Mouse (Mus musculus) C2C12 (cell line): ENCODE measurements around the gene Zmpste24. TPM values are rescaled to one million over a fixed set of nuclear protein-coding genes. Genes with fewer than 3 reads are reported as not detected.

Experiments
- H3K27me3 ChIP-seq: one replicate; pipeline ENCODE4 v1.6.1; 2011; ENCODE audit not compliant: control insufficient read depth, insufficient read depth, insufficient read length
- H3K36me3 ChIP-seq: one replicate; pipeline ENCODE4 v1.6.1; 2011; ENCODE audit not compliant: control insufficient read depth, insufficient read depth
- H3K4me3 ChIP-seq: one replicate; pipeline ENCODE4 v1.5.1; 2011; ENCODE audit warnings: mild to moderate bottlenecking, control low read depth; ENCODE audit not compliant: poor library complexity, insufficient read depth, severe bottlenecking
- H3K79me2 ChIP-seq: one replicate; pipeline ENCODE4 v1.6.1; 2011; ENCODE audit not compliant: control insufficient read depth, insufficient read depth
- H3K79me3 ChIP-seq: one replicate; pipeline ENCODE4 v1.6.1; 2011; ENCODE audit warnings: low read depth, control low read depth
- H3ac ChIP-seq: one replicate; pipeline ENCODE3; 2011; ENCODE audit warnings: low read depth; ENCODE audit not compliant: control insufficient read depth, insufficient read length
- CEBPB ChIP-seq: IDR thresholded peaks from one replicate; pipeline ENCODE4 v1.6.1; 2011; ENCODE audit warnings: low read depth, mild to moderate bottlenecking, control low read depth, moderate library complexity
- CTCF ChIP-seq: IDR thresholded peaks from one replicate; pipeline ENCODE4 v1.5.1; 2011; ENCODE audit not compliant: control insufficient read depth, insufficient read depth, insufficient read length
- FOSL1 ChIP-seq: IDR thresholded peaks from one replicate; pipeline ENCODE4 v1.8.0; 2011; ENCODE audit warnings: mild to moderate bottlenecking, low read length; ENCODE audit not compliant: poor library complexity, insufficient read depth, severe bottlenecking
- MAX ChIP-seq: IDR thresholded peaks from one replicate; pipeline ENCODE4 v1.6.1; 2011; ENCODE audit warnings: mild to moderate bottlenecking, control low read depth
- MYOD1 ChIP-seq: IDR thresholded peaks from one replicate; pipeline ENCODE4 v1.6.1; 2011; ENCODE audit warnings: low read depth; ENCODE audit not compliant: control insufficient read depth, insufficient read length
- MYOG ChIP-seq: IDR thresholded peaks from one replicate; pipeline ENCODE4 v1.6.1; 2011; ENCODE audit not compliant: control insufficient read depth, insufficient read length; ENCODE audit errors: extremely low read depth
- USF1 ChIP-seq: IDR thresholded peaks from one replicate; pipeline ENCODE4 v1.6.1; 2011; ENCODE audit warnings: low read depth, mild to moderate bottlenecking, control low read depth, moderate library complexity
- polyA plus RNA-seq: library from polyadenylated mRNA; unstranded; fragments of >200 nt; fragmentation: generic; extraction: Trizol; gene quantifications from one replicate; pipeline ENCODE4 v1.2.1, GENCODE M21; 2012; ENCODE audit warnings: missing spikeins

Gene Zmpste24
- polyA plus RNA-seq, 1 experiment = 24.8 TPM

DNA sequence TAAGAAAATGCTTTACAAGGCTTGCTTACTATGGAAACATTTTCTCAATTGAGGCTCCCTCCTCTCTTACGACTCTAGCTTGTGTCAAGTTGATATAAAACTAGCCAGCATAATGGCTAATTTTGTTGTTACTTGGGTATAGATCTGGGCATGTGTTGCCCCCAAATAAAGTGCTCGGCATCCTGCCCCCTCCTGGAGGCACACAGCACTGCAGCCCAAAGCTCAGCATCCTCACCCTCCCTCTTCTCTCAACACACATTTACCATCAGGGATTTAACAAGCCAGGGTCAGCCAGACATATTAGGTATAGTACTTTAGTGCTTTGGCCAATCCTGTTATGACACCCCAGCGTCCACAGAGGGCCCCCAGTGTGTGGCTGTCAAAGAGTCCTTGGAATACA, 41.7 kb downstream of the Zmpste24 start:
- peaks cover 22% of the 10 kb centered on the region for H3K36me3 ChIP-seq
- no peak for TF ChIP-seq FOSL1
- TF ChIP-seq MAX = no peak
- TF ChIP-seq CTCF = peak; percentile 12
- no peak for TF ChIP-seq USF1
- TF ChIP-seq MYOD1 = no peak
- no peak for TF ChIP-seq CEBPB
- no peak overlapping the region for H3K4me3 ChIP-seq
- no peaks in the 10 kb centered on the region for H3K79me3 ChIP-seq
- no peaks in the 10 kb centered on the region for H3K27me3 ChIP-seq
- H3ac ChIP-seq = no peak overlapping the region
- no peaks in the 10 kb centered on the region for H3K79me2 ChIP-seq

DNA sequence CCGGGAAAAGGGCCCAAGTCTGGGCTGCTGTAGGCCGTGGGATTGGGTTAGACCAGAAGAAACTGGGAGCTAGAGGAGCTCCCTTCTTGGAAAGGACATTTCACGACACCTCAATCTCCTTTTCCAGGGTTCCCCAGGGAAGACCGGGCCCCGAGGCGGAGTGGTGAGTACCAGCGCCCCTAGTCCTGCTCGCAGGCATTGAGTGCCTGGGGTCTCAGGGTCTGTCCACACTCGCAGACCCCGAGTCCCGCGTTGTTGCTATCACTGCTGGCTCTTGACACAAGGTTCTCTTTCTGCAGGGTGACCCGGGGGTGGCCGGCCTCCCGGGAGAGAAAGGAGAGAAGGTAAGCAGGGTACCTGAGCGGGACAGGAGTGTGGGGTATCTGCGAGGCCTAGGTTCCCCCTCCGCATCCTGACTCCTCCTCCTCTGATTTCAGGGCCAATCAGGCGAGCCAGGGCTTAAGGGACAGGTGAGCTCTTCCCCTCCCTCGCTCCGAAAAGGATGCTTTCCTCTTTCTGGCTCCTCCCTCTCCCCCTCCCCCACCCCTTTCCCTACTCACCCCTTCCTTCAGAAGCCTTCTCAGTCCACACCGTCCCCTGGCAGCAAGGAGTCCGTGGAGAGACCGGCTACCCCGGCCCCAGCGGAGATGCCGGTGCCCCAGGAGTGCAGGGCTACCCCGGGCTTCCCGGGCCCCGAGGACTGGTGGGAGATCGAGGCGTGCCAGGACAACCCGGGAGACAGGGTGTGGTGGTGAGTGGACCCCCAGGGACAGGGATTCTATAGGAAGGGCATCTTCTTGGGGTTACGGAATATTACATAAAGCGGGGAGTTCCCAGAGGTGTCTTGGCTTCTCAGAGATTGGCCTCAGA, 45.4 kb downstream of the Zmpste24 start:
- no peaks in the 10 kb centered on the region for H3K79me3 ChIP-seq
- no peak overlapping the region for H3K4me3 ChIP-seq
- TF ChIP-seq CTCF (no peak), MAX (no peak), MYOG (no peak), USF1 (no peak)
- H3K27me3 ChIP-seq = peaks cover 6% of the 10 kb centered on the region
- no peak overlapping the region for H3ac ChIP-seq
- H3K79me2 ChIP-seq = no peaks in the 10 kb centered on the region
- peaks cover under 1% of the 10 kb centered on the region for H3K36me3 ChIP-seq

DNA sequence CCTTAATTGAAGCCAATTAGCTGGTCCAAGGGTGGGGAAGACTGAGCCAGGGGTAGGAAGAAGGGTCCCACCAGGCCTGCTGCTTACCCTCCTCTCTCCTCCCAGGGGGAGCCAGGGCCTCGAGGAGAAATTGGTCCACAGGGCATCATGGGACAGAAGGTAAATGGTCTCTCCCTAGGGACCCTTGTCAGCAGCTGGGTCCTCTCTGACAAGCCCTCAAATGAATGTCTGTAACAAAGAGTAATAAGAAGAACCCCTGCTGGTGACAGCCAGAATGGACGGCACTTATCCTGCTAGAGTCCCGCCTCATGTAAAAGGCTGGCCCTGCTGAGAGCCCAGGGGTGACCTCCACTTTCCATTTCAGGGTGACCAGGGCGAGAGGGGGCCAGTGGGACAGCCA, 46.2 kb downstream of the Zmpste24 start:
- Histone ChIP-seq H3ac (no peak overlapping the region), H3K27me3 (peaks cover 9% of the 10 kb centered on the region), H3K36me3 (no peaks in the 10 kb centered on the region), H3K79me3 (no peaks in the 10 kb centered on the region), H3K4me3 (no peak overlapping the region), H3K79me2 (no peaks in the 10 kb centered on the region)
- TF ChIP-seq FOSL1 (no peak), CTCF (no peak), MAX (no peak), MYOD1 (no peak), MYOG (no peak), CEBPB (no peak), USF1 (no peak)

DNA sequence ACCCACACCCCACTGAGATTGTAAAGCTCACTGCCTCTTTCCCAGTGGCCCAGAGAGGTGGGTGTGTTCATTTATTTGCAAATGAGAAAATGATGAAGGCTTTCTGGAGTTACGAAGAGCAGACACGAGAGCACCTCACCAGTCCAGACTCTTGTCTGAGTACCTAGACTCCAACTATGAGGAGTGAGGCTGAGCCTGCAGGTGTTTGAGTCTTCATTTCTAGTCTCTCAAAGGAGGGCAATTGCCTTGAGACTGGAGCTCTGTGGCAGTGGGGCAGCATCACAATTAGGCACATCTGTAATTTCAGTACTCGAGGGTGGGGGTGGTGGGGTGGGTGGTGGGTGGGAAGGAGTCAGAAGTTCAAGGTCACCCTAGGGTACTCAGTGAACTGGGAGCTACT, 55.1 kb downstream of the Zmpste24 start:
- Histone ChIP-seq H3K79me2 (no peaks in the 10 kb centered on the region), H3K4me3 (no peak overlapping the region), H3K27me3 (peaks cover 43% of the 10 kb centered on the region), H3K79me3 (no peaks in the 10 kb centered on the region), H3ac (no peak overlapping the region), H3K36me3 (no peaks in the 10 kb centered on the region)
- no peak for TF ChIP-seq MYOD1
- no peak for TF ChIP-seq MYOG
- TF ChIP-seq USF1 = no peak
- TF ChIP-seq FOSL1 = no peak
- no peak for TF ChIP-seq CEBPB
- no peak for TF ChIP-seq CTCF
- no peak for TF ChIP-seq MAX

DNA sequence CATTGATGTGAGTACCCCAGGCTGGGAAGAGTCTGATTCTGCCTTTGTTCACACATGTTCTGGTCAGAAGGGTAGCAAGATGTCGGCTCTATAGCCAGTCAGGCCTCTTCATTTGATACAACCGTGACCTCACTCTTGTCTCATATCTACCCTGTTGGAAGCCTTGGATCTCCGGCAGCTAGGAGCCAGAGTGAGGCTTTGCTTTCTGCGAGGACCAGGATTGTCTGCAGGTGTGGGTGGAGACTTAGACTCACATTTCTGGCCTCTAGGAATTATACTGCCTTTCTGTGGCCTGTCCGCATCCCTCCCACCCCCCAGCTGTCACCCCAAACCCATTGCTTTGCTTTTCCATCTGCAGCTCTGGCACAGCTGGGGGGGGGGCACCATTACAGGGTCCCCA, 55.6 kb downstream of the Zmpste24 start:
- Histone ChIP-seq H3K79me3 (no peaks in the 10 kb centered on the region), H3K36me3 (no peaks in the 10 kb centered on the region), H3K4me3 (no peak overlapping the region), H3K79me2 (no peaks in the 10 kb centered on the region), H3K27me3 (peaks cover 46% of the 10 kb centered on the region), H3ac (no peak overlapping the region)
- TF ChIP-seq MAX (no peak), CEBPB (no peak), MYOD1 (no peak), CTCF (no peak), USF1 (no peak), MYOG (no peak), FOSL1 (no peak)

DNA sequence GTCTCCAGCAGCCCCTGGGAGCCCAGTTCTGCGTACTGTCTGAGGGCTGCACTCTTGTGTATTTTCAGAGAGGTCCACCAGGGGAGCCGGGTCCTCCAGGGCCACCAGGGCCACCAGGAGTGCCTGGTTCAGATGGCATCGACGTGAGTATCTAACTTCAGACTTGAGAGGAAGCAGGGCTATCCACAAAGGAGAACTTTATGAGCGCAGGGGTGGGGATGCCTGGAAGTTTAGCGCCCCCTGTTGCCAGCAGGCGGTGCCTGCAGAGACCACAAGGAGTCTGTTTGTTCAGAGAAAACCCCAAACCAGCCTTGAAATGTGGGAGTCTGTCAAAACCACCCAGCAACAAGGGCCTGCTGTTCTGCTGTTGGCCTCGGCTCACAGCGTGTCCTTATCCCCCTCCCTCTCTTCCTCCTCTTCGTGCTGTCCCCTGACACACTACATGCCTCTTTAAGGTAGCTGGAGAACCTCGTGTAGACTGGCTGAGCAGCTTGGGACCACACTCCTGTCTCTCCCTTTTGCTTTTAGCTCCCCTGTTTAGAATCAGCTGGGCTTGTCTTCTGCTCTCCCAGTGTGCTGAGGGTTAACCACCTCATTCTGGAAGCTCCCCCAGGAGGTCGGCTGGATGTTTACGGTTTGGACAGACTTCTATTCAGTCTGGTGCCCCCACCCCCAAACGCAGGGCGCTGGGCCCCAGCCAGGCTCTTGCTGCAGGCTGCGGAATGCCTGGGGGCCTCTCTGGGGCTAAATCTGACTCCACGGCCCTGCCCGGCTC, 57.0 kb downstream of the Zmpste24 start:
- no peak for TF ChIP-seq MYOG
- peak; percentile 34 for TF ChIP-seq CTCF
- H3K27me3 ChIP-seq = peaks cover 42% of the 10 kb centered on the region
- no peaks in the 10 kb centered on the region for H3K79me3 ChIP-seq
- H3K4me3 ChIP-seq = no peak overlapping the region
- no peaks in the 10 kb centered on the region for H3K36me3 ChIP-seq
- H3K79me2 ChIP-seq = no peaks in the 10 kb centered on the region
- H3ac ChIP-seq = no peak overlapping the region
